In genomic region chr6:114890411-114891115, GRCm38 (mm10) we compare ENCODE assay signal across 8 mouse cellular contexts.
A peak's percentile ranks its signal among the peaks of the same experiment; 100 is the strongest.
DNase-seq lines count a peak whose midpoint lies in the region; ATAC-seq and TF ChIP-seq lines count a peak whose summit lies in the region.

No protein-coding gene starts in this region.

- no peak for ATAC-seq in cerebellum, adult (ENCODE audit: insufficient number of reproducible peaks, low FRiP score, low TSS enrichment)
- no peak for ATAC-seq in embryonic facial prominence, embryonic 14.5 days (ENCODE audit: low read depth)
- ATAC-seq in heart, embryonic 12.5 days (ENCODE audit: insufficient number of reproducible peaks, low FRiP score) = 0 out of 2 replicates have a peak, but pooled peaks have one; percentile 18
- 0 out of 2 replicates have a peak, but pooled peaks have one; percentile 12 for ATAC-seq in limb, embryonic 14.5 days (ENCODE audit: low FRiP score, low read depth)

- DNase-seq in cerebellum, adult 11 months = peak; percentile 81
- peak; percentile 93 for DNase-seq in embryonic facial prominence, embryonic 14.5 days (ENCODE audit: low spot score)
- DNase-seq in kidney, postnatal 10 days = peak; percentile 86
- peak; percentile 75 for DNase-seq in limb, embryonic 14.5 days (ENCODE audit: low spot score)
- DNase-seq in thymus, adult 2 months = no peak

- H3K27me3 ChIP-seq in embryonic facial prominence, embryonic 14.5 days (replicated peaks; ENCODE audit: control insufficient read depth, insufficient read depth, low read length) = no peaks in the 10 kb centered on the region
- H3K27me3 ChIP-seq in heart, embryonic 12.5 days (replicated peaks) = no peaks in the 10 kb centered on the region
- H3K27me3 ChIP-seq in limb, embryonic 14.5 days (ENCODE audit: control insufficient read depth, insufficient read depth, low read length) = no peaks in the 10 kb centered on the region
- H3K27me3 ChIP-seq in myocyte (ENCODE audit: control insufficient read depth, insufficient read depth, insufficient read length) = no peaks in the 10 kb centered on the region
- no peaks in the 10 kb centered on the region for H3K27me3 ChIP-seq in thymus, adult 2 months (ENCODE audit: control insufficient read depth, insufficient read depth, low read length)

- no peak for TF ChIP-seq CTCF in thymus, adult 2 months (IDR thresholded peaks at IDR 0.05; ENCODE audit: borderline replicate concordance, control insufficient read depth, extremely low read depth, insufficient read depth, low read length, poor library complexity)

- H3K4me1 ChIP-seq in embryonic facial prominence, embryonic 14.5 days (ENCODE audit: control insufficient read depth, insufficient read depth, low read length) = peaks cover 72% of the 10 kb centered on the region
- H3K4me1 ChIP-seq in heart, embryonic 12.5 days (replicated peaks) = peaks cover 93% of the 10 kb centered on the region
- H3K4me1 ChIP-seq in limb, embryonic 14.5 days (ENCODE audit: control insufficient read depth, insufficient read depth, low read length) = peaks cover 79% of the 10 kb centered on the region
- H3K4me1 ChIP-seq in thymus, adult 2 months (replicated peaks; ENCODE audit: control insufficient read depth, insufficient read depth, low read length) = peaks cover 48% of the 10 kb centered on the region

- 42% methylated on average over 19 of the region's 19 CpGs for WGBS in embryonic facial prominence, embryonic 14.5 days
- 34% methylated on average over 19 of the region's 19 CpGs for WGBS in heart, embryonic 12.5 days
- WGBS in limb, embryonic 14.5 days = 37% methylated on average over 19 of the region's 19 CpGs
- WGBS in thymus, adult 2 months = 85% methylated on average over 19 of the region's 19 CpGs

- peaks cover 36% of the 10 kb centered on the region for H3K36me3 ChIP-seq in embryonic facial prominence, embryonic 14.5 days (ENCODE audit: control insufficient read depth, insufficient read depth, low read length)
- H3K36me3 ChIP-seq in heart, embryonic 12.5 days = peaks cover 30% of the 10 kb centered on the region
- peaks cover 48% of the 10 kb centered on the region for H3K36me3 ChIP-seq in limb, embryonic 14.5 days (ENCODE audit: control insufficient read depth, insufficient read depth, low read length)
- peaks cover 5% of the 10 kb centered on the region for H3K36me3 ChIP-seq in myocyte (ENCODE audit: control insufficient read depth, insufficient read depth)
- H3K36me3 ChIP-seq in thymus, adult 2 months (ENCODE audit: control insufficient read depth, insufficient read depth, low read length) = peaks cover 22% of the 10 kb centered on the region

- no peak overlapping the region for H3K4me3 ChIP-seq in embryonic facial prominence, embryonic 14.5 days (ENCODE audit: low read depth, low read length)
- H3K4me3 ChIP-seq in heart, embryonic 12.5 days = no peak overlapping the region
- no peak overlapping the region for H3K4me3 ChIP-seq in limb, embryonic 14.5 days (replicated peaks; ENCODE audit: low read length)
- no peak overlapping the region for H3K4me3 ChIP-seq in myocyte
- no peak overlapping the region for H3K4me3 ChIP-seq in thymus, adult 2 months (ENCODE audit: control insufficient read depth, insufficient read depth, low read length)

- H3ac ChIP-seq in myocyte (ENCODE audit: control insufficient read depth, insufficient read length) = no peak overlapping the region

- peak overlapping the region; percentile 31 for H3K4me2 ChIP-seq in embryonic facial prominence, embryonic 14.5 days (ENCODE audit: low read depth, low read length)
- H3K4me2 ChIP-seq in heart, embryonic 12.5 days = no peak overlapping the region; the same call in 1 of the 2 replicates
- no peak overlapping the region; the same call in 1 of the 2 replicates for H3K4me2 ChIP-seq in limb, embryonic 14.5 days (replicated peaks; ENCODE audit: low read depth, low read length, severe bottlenecking)
- H3K4me2 ChIP-seq in myocyte (ENCODE audit: low read depth) = peak overlapping the region; percentile 21

- H3K9me3 ChIP-seq in embryonic facial prominence, embryonic 14.5 days (ENCODE audit: control insufficient read depth, low read length) = no peaks in the 10 kb centered on the region
- no peaks in the 10 kb centered on the region; the same call in 1 of the 2 replicates for H3K9me3 ChIP-seq in heart, embryonic 12.5 days (replicated peaks)
- H3K9me3 ChIP-seq in limb, embryonic 14.5 days (ENCODE audit: control insufficient read depth, low read length) = no peaks in the 10 kb centered on the region

- H3K79me2 ChIP-seq in myocyte (ENCODE audit: control insufficient read depth, insufficient read depth) = peaks cover 79% of the 10 kb centered on the region

- no peak for TF ChIP-seq POLR2A in limb, embryonic 14.5 days (IDR thresholded peaks at IDR 0.05; ENCODE audit: borderline replicate concordance, extremely low read depth, insufficient read depth, insufficient read length)
- no peak for TF ChIP-seq POLR2A in myocyte (IDR thresholded peaks at IDR 0.05; ENCODE audit: insufficient read length, low read depth)
- no peak for TF ChIP-seq POLR2A in thymus, adult 2 months (IDR thresholded peaks at IDR 0.05; ENCODE audit: control insufficient read depth, extremely low read depth, insufficient read depth, low read length, poor library complexity)

- peak overlapping the region; percentile 27 for H3K9ac ChIP-seq in embryonic facial prominence, embryonic 14.5 days (ENCODE audit: low read depth, low read length)
- peak overlapping the region; percentile 26; the same call in 1 of the 2 replicates for H3K9ac ChIP-seq in heart, embryonic 12.5 days
- no peak overlapping the region for H3K9ac ChIP-seq in limb, embryonic 14.5 days (ENCODE audit: low read depth, low read length, severe bottlenecking)

- H3K27ac ChIP-seq in embryonic facial prominence, embryonic 14.5 days (replicated peaks; ENCODE audit: low read depth, low read length) = peak overlapping the region; percentile 78
- peak overlapping the region; percentile 68 for H3K27ac ChIP-seq in heart, embryonic 12.5 days (ENCODE audit: poor library complexity, severe bottlenecking)
- H3K27ac ChIP-seq in limb, embryonic 14.5 days (replicated peaks; ENCODE audit: low read depth, low read length) = peak overlapping the region; percentile 78
- no peak overlapping the region for H3K27ac ChIP-seq in thymus, adult 2 months (ENCODE audit: control insufficient read depth, insufficient read depth, low read length)

TF ChIP-seq in myocyte, 11 proteins besides CTCF, POLR2A, EP300 and RAD21:
- TF ChIP-seq TCF12 (IDR thresholded peaks at IDR 0.05; ENCODE audit: insufficient read depth, poor library complexity, severe bottlenecking) = no peak
- TF ChIP-seq E2F4 (IDR thresholded peaks at IDR 0.05; ENCODE audit: insufficient read depth) = no peak
- TF ChIP-seq MAX (IDR thresholded peaks at IDR 0.05; ENCODE audit: low read depth) = no peak
- no peak for TF ChIP-seq MYOG (IDR thresholded peaks at IDR 0.05; ENCODE audit: control insufficient read depth in 1 of 3, insufficient read depth in 1 of 3, insufficient read length in 2 of 3, low read depth in 2 of 3)
- peak; percentile 71 for TF ChIP-seq CEBPB (IDR thresholded peaks at IDR 0.05; ENCODE audit: insufficient read depth, poor library complexity, severe bottlenecking)
- TF ChIP-seq POLR2AphosphoS2 (IDR thresholded peaks at IDR 0.05; ENCODE audit: insufficient read length, low read depth) = no peak
- TF ChIP-seq MYOD1 (IDR thresholded peaks at IDR 0.05; ENCODE audit: control insufficient read depth in 1 of 3, insufficient read length in 2 of 3, low read depth in 2 of 3) = no peak

Comparison
In these comparisons a context has a peak if more than half of its experiments do, and no peak if none do; other contexts are left out.
1. ATAC-seq: peak in heart, embryonic 12.5 days (single experiment) and limb, embryonic 14.5 days (single experiment); none in cerebellum, adult (single experiment) and embryonic facial prominence, embryonic 14.5 days (single experiment).
2. H3K4me2 ChIP-seq: peak in embryonic facial prominence, embryonic 14.5 days (single experiment) and myocyte (single experiment); none in heart, embryonic 12.5 days (single experiment) and limb, embryonic 14.5 days (single experiment).